Mouse (Mus musculus) lung, postnatal 36 days (tissue): ENCODE data around the gene Mllt6.
A peak's percentile ranks its signal among the peaks of the same experiment; 100 is the strongest.
"Not testable (repeated sequence)": the region's sequence is repeated elsewhere in the genome, so short reads cannot be mapped to it uniquely, and the experiment has no call there.

ENCODE experiments used
- DNase-seq: peaks from one replicate; pipeline ENCODE4 v3.0.0; 2022; ENCODE audit warnings: mixed read lengths

The Mllt6 gene

GRCm38 (mm10) chr11:97697199-97697890 lies 34.1 kb downstream of the Mllt6 start:
- no peak for DNase-seq

GRCm38 (mm10) chr11:97697891-97698529 lies 34.8 kb downstream of the Mllt6 start:
- DNase-seq: no peak

GRCm38 (mm10) chr11:97698741-97699611 lies 35.8 kb downstream of the Mllt6 start:
- DNase-seq: peak; percentile 80

GRCm38 (mm10) chr11:97699626-97700002 lies 36.4 kb downstream of the Mllt6 start:
- DNase-seq: peak; percentile 98

- DNase-seq: peak; percentile 90
Observed at GRCm38 (mm10) chr11:97700003-97700745, 37.0 kb downstream of the Mllt6 start, which contains the start of gene Pcgf2. Gene Pcgf2 (minus strand): TSS chr11:97700497.

- DNase-seq: peak; percentile 44
Observed at GRCm38 (mm10) chr11:97700746-97701580, 37.7 kb downstream of the Mllt6 start.

- DNase-seq: no peak
Observed at GRCm38 (mm10) chr11:97701581-97702392, 38.6 kb downstream of the Mllt6 start.

- DNase-seq: peak; percentile 94
Observed at GRCm38 (mm10) chr11:97702393-97702745, 39.2 kb downstream of the Mllt6 start.

- peak; percentile 100 for DNase-seq
Observed at GRCm38 (mm10) chr11:97703039-97703826, 40.0 kb downstream of the Mllt6 start, which contains the start of gene Psmb3. Gene Psmb3 (plus strand): TSS chr11:97703399.

GRCm38 (mm10) chr11:97710067-97710466 lies 46.9 kb downstream of the Mllt6 start:
- not testable (repeated sequence) for DNase-seq

- no peak for DNase-seq
Observed at GRCm38 (mm10) chr11:97711200-97711900, 48.1 kb downstream of the Mllt6 start.

GRCm38 (mm10) chr11:97712286-97712685 lies 49.1 kb downstream of the Mllt6 start:
- no peak for DNase-seq

- DNase-seq: no peak
Observed at GRCm38 (mm10) chr11:97713896-97714295, 50.7 kb downstream of the Mllt6 start.

GRCm38 (mm10) chr11:97714356-97714755 lies 51.1 kb downstream of the Mllt6 start:
- no peak for DNase-seq

- DNase-seq: peak; percentile 71
Observed at GRCm38 (mm10) chr11:97714784-97715760, 51.9 kb downstream of the Mllt6 start.

GRCm38 (mm10) chr11:97716021-97716420 lies 52.8 kb downstream of the Mllt6 start:
- no peak for DNase-seq

- no peak for DNase-seq
Observed at GRCm38 (mm10) chr11:97717369-97718280, 54.4 kb downstream of the Mllt6 start.
